Mouse (Mus musculus): ENCODE results near the gene Megf6. TPM values are rescaled to one million over a fixed set of nuclear protein-coding genes. Genes with fewer than 3 reads are reported as not detected.

Gene Megf6
- polyA plus RNA-seq, 1 experiment from 2014 or later = 31.5 TPM

GRCm38 (mm10) chr4:154186002-154186537, 15.5 kb downstream of the Megf6 start:
- peaks cover 13% of the 10 kb centered on the region for H3K4me1 ChIP-seq (replicated peaks)
- no peaks in the 10 kb centered on the region for H3K27me3 ChIP-seq
- H3K9me3 ChIP-seq (replicated peaks) = no peaks in the 10 kb centered on the region
- no peak overlapping the region for H3K9ac ChIP-seq
- 58% methylated on average over 11 of the region's 11 CpGs for WGBS
- peak; percentile 11; the same call in 1 of the 2 replicates for ATAC-seq (replicated peaks; ENCODE audit: insufficient number of reproducible peaks, insufficient read depth, low FRiP score, low read depth)
- H3K4me2 ChIP-seq = no peak overlapping the region
- H3K4me3 ChIP-seq = no peak overlapping the region
- H3K27ac ChIP-seq = peak overlapping the region; percentile 18; the same call in 1 of the 2 replicates
- H3K36me3 ChIP-seq = no peaks in the 10 kb centered on the region

- no peaks in the 10 kb centered on the region for H3K9me3 ChIP-seq (replicated peaks)
- H3K9ac ChIP-seq = no peak overlapping the region
- H3K4me3 ChIP-seq = no peak overlapping the region
- no peaks in the 10 kb centered on the region for H3K27me3 ChIP-seq
- no peaks in the 10 kb centered on the region for H3K36me3 ChIP-seq
- no peak overlapping the region for H3K27ac ChIP-seq
- no peak overlapping the region for H3K4me2 ChIP-seq
- WGBS = 56% methylated on average over 8 of the region's 8 CpGs
- H3K4me1 ChIP-seq (replicated peaks) = peaks cover 5% of the 10 kb centered on the region; the same call in 1 of the 2 replicates
- ATAC-seq (replicated peaks; ENCODE audit: insufficient number of reproducible peaks, insufficient read depth, low FRiP score, low read depth) = no peak
Measured at GRCm38 (mm10) chr4:154188948-154189347, 18.4 kb downstream of the Megf6 start.

- H3K4me2 ChIP-seq = no peak overlapping the region
- ATAC-seq (replicated peaks; ENCODE audit: insufficient number of reproducible peaks, insufficient read depth, low FRiP score, low read depth) = no peak
- no peak overlapping the region for H3K4me3 ChIP-seq
- H3K27ac ChIP-seq = 0 out of 2 replicates have a peak overlapping the region, but pooled peaks have one; percentile 6
- peaks cover 2% of the 10 kb centered on the region for H3K4me1 ChIP-seq (replicated peaks)
- 64% methylated on average over 6 of the region's 6 CpGs for WGBS
- H3K36me3 ChIP-seq = no peaks in the 10 kb centered on the region
- no peaks in the 10 kb centered on the region for H3K27me3 ChIP-seq
- H3K9ac ChIP-seq = no peak overlapping the region
- no peaks in the 10 kb centered on the region for H3K9me3 ChIP-seq (replicated peaks)
Measured at GRCm38 (mm10) chr4:154197961-154198360, 27.4 kb downstream of the Megf6 start.

GRCm38 (mm10) chr4:154198377-154198961, 27.9 kb downstream of the Megf6 start:
- ATAC-seq (replicated peaks; ENCODE audit: insufficient number of reproducible peaks, insufficient read depth, low FRiP score, low read depth) = no peak
- H3K27ac ChIP-seq = 0 out of 2 replicates have a peak overlapping the region, but pooled peaks have one; percentile 6
- H3K36me3 ChIP-seq = no peaks in the 10 kb centered on the region
- no peak overlapping the region for H3K9ac ChIP-seq
- no peak overlapping the region for H3K4me3 ChIP-seq
- H3K27me3 ChIP-seq = no peaks in the 10 kb centered on the region
- no peaks in the 10 kb centered on the region for H3K9me3 ChIP-seq (replicated peaks)
- H3K4me1 ChIP-seq (replicated peaks) = peaks cover 2% of the 10 kb centered on the region
- WGBS = 68% methylated on average over 7 of the region's 7 CpGs
- H3K4me2 ChIP-seq = no peak overlapping the region

- 88% methylated on average over 5 of the region's 5 CpGs for WGBS
- ATAC-seq (replicated peaks; ENCODE audit: insufficient number of reproducible peaks, insufficient read depth, low FRiP score, low read depth) = no peak
- Histone ChIP-seq H3K4me1 (replicated peaks) (peaks cover 15% of the 10 kb centered on the region), H3K4me2 (no peak overlapping the region), H3K9ac (no peak overlapping the region), H3K27ac (no peak overlapping the region), H3K27me3 (no peaks in the 10 kb centered on the region), H3K4me3 (no peak overlapping the region), H3K36me3 (no peaks in the 10 kb centered on the region), H3K9me3 (replicated peaks) (no peaks in the 10 kb centered on the region)
Measured at GRCm38 (mm10) chr4:154201511-154201910, 31.0 kb downstream of the Megf6 start.

- Histone ChIP-seq H3K4me3 (no peak overlapping the region), H3K9ac (no peak overlapping the region), H3K27ac (0 out of 2 replicates have a peak overlapping the region, but pooled peaks have one; percentile 7), H3K27me3 (no peaks in the 10 kb centered on the region), H3K36me3 (no peaks in the 10 kb centered on the region), H3K4me1 (replicated peaks) (peaks cover 13% of the 10 kb centered on the region), H3K4me2 (no peak overlapping the region), H3K9me3 (replicated peaks) (no peaks in the 10 kb centered on the region)
- WGBS = 53% methylated on average over 7 of the region's 7 CpGs
- 0 out of 2 replicates have a peak, but pooled peaks have one; percentile 18 for ATAC-seq (replicated peaks; ENCODE audit: insufficient number of reproducible peaks, insufficient read depth, low FRiP score, low read depth)
Measured at GRCm38 (mm10) chr4:154204532-154204931, 34.0 kb downstream of the Megf6 start.

GRCm38 (mm10) chr4:154205392-154205791, 34.9 kb downstream of the Megf6 start:
- Histone ChIP-seq H3K27me3 (no peaks in the 10 kb centered on the region), H3K9ac (no peak overlapping the region), H3K27ac (peak overlapping the region; percentile 7; the same call in 1 of the 2 replicates), H3K4me1 (replicated peaks) (peaks cover 20% of the 10 kb centered on the region), H3K4me2 (no peak overlapping the region), H3K4me3 (no peak overlapping the region), H3K36me3 (no peaks in the 10 kb centered on the region), H3K9me3 (replicated peaks) (no peaks in the 10 kb centered on the region)
- 39% methylated on average over 5 of the region's 5 CpGs for WGBS
- peak; percentile 12; the same call in 1 of the 2 replicates for ATAC-seq (replicated peaks; ENCODE audit: insufficient number of reproducible peaks, insufficient read depth, low FRiP score, low read depth)

- H3K27ac ChIP-seq = no peak overlapping the region
- H3K4me3 ChIP-seq = no peak overlapping the region
- H3K36me3 ChIP-seq = no peaks in the 10 kb centered on the region
- H3K4me1 ChIP-seq (replicated peaks) = peaks cover 20% of the 10 kb centered on the region
- H3K4me2 ChIP-seq = no peak overlapping the region
- no peak overlapping the region for H3K9ac ChIP-seq
- no peaks in the 10 kb centered on the region for H3K9me3 ChIP-seq (replicated peaks)
- ATAC-seq (replicated peaks; ENCODE audit: insufficient number of reproducible peaks, insufficient read depth, low FRiP score, low read depth) = no peak
- 17% methylated on average over 5 of the region's 5 CpGs for WGBS
- no peaks in the 10 kb centered on the region for H3K27me3 ChIP-seq
Measured at GRCm38 (mm10) chr4:154207261-154207660, 36.7 kb downstream of the Megf6 start.

- no peak overlapping the region for H3K9ac ChIP-seq
- no peaks in the 10 kb centered on the region for H3K9me3 ChIP-seq (replicated peaks)
- H3K4me3 ChIP-seq = no peak overlapping the region
- no peaks in the 10 kb centered on the region for H3K36me3 ChIP-seq
- no peaks in the 10 kb centered on the region for H3K27me3 ChIP-seq
- WGBS = 65% methylated on average over 6 of the region's 6 CpGs
- H3K27ac ChIP-seq = peak overlapping the region; percentile 35
- peaks cover 36% of the 10 kb centered on the region for H3K4me1 ChIP-seq (replicated peaks)
- ATAC-seq (replicated peaks; ENCODE audit: insufficient number of reproducible peaks, insufficient read depth, low FRiP score, low read depth) = no peak
- H3K4me2 ChIP-seq = no peak overlapping the region
Measured at GRCm38 (mm10) chr4:154209054-154209453, 38.5 kb downstream of the Megf6 start.

- ATAC-seq (replicated peaks; ENCODE audit: insufficient number of reproducible peaks, insufficient read depth, low FRiP score, low read depth) = no peak
- no peaks in the 10 kb centered on the region for H3K9me3 ChIP-seq (replicated peaks)
- peaks cover 35% of the 10 kb centered on the region for H3K4me1 ChIP-seq (replicated peaks)
- H3K4me3 ChIP-seq = no peak overlapping the region
- no peaks in the 10 kb centered on the region for H3K27me3 ChIP-seq
- no peak overlapping the region for H3K4me2 ChIP-seq
- peak overlapping the region; percentile 64 for H3K27ac ChIP-seq
- H3K36me3 ChIP-seq = no peaks in the 10 kb centered on the region
- no peak overlapping the region for H3K9ac ChIP-seq
- 17% methylated on average over 3 of the region's 3 CpGs for WGBS
Measured at GRCm38 (mm10) chr4:154209825-154210224, 39.3 kb downstream of the Megf6 start.

GRCm38 (mm10) chr4:154211459-154211858, 40.9 kb downstream of the Megf6 start:
- Histone ChIP-seq H3K4me3 (no peak overlapping the region), H3K9ac (no peak overlapping the region), H3K27me3 (no peaks in the 10 kb centered on the region), H3K4me1 (replicated peaks) (peaks cover 32% of the 10 kb centered on the region), H3K9me3 (replicated peaks) (no peaks in the 10 kb centered on the region), H3K4me2 (no peak overlapping the region), H3K27ac (no peak overlapping the region), H3K36me3 (no peaks in the 10 kb centered on the region)
- ATAC-seq (replicated peaks; ENCODE audit: insufficient number of reproducible peaks, insufficient read depth, low FRiP score, low read depth) = no peak
- WGBS = 76% methylated on average over 13 of the region's 13 CpGs

GRCm38 (mm10) chr4:154213586-154213985, 43.1 kb downstream of the Megf6 start:
- Histone ChIP-seq H3K9me3 (replicated peaks) (no peaks in the 10 kb centered on the region), H3K36me3 (no peaks in the 10 kb centered on the region), H3K4me2 (peak overlapping the region; percentile 25; the same call in 1 of the 2 replicates), H3K4me3 (no peak overlapping the region), H3K4me1 (replicated peaks) (peaks cover 41% of the 10 kb centered on the region), H3K9ac (no peak overlapping the region), H3K27me3 (no peaks in the 10 kb centered on the region), H3K27ac (peak overlapping the region; percentile 86)
- peak; percentile 82 for ATAC-seq (replicated peaks; ENCODE audit: insufficient number of reproducible peaks, insufficient read depth, low FRiP score, low read depth)
- WGBS = 28% methylated on average over 7 of the region's 7 CpGs
